Mouse (Mus musculus) megakaryocyte, embryonic 14.5 days (primary cell): ENCODE measurements at regions not wholly inside any gene's neighbourhood (a gene's known extent, or its start where the extent isn't known, plus 50 kb on each side); places are given as distances from the start of the nearest gene placed in this dataset.

Experiments used
- FLI1 ChIP-seq: IDR thresholded peaks from 2 replicates; pipeline ENCODE4 v1.6.1; 2012; ENCODE audit warnings: low read length, inconsistent platforms, mixed read lengths
- GATA1 ChIP-seq: IDR thresholded peaks from 3 replicates; pipeline ENCODE4 v1.6.1; 2012; ENCODE audit warnings: mixed read lengths, low read length, inconsistent platforms, borderline replicate concordance

DNA sequence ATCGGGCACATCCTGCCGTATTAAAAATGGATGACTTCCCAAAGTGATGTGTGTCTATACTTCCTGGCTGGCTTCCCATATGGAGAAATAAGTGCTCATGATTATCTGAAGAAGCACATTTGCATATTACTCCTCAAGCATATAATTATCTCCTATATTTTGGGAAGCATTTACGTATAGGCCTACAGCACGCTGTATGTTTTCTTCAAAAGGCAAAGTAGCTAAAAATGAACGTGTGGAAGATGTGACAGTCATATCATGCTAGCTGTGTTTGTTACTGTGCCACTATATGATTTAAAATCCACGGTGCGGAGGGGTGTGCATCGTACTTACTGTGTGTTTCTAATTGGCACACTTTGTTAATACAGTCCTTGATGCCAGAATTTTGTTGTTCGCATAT lies 242.7 kb downstream of the Antxr2 start:
- TF ChIP-seq GATA1 (no peak), FLI1 (no peak)
